Mouse (Mus musculus): Measurements from ENCODE around the gene Ranbp10.

GRCm38 (mm10) chr8:105798408-105798807 is 28.7 kb downstream of the Ranbp10 start:
- TF ChIP-seq CTCF (IDR thresholded peaks at IDR 0.05; ENCODE audit: low read depth) (no peak), EP300 (IDR thresholded peaks at IDR 0.05; ENCODE audit: low read depth) (no peak)
